Mouse (Mus musculus) MEL (cell line): ENCODE results near the gene Mrpl51. TPM values are rescaled to one million over a fixed set of nuclear protein-coding genes. Genes with fewer than 3 reads are reported as not detected.

Experiments used
- DNase-seq: peaks from one replicate; pipeline ENCODE4 v3.0.0; 2011; ENCODE audit warnings: low read depth, low spot score
- H3K27ac ChIP-seq: 2 replicates; pipeline ENCODE4 v1.5.1; 2012; ENCODE audit warnings: low read depth, mild to moderate bottlenecking, control low read depth, low read length, moderate library complexity; ENCODE audit not compliant: control insufficient read depth
- H3K27me3 ChIP-seq, 2 experiments: fragments of 150-350 bp in 1 of 2; sonication (generic) in 1 of 2; 2 replicates each; pipeline ENCODE4 v1.6.1; 2012; ENCODE audit warnings: low read length in 2 of 2, mild to moderate bottlenecking in 2 of 2, improper control_type of control experiment in 1 of 2, moderate library complexity in 1 of 2; ENCODE audit not compliant: insufficient read depth in 2 of 2, control insufficient read depth in 1 of 2
- H3K36me3 ChIP-seq, 2 experiments: 2 replicates each; pipeline ENCODE4 v1.6.1; 2012 to 2014; ENCODE audit warnings: low read length in 2 of 2, improper control_type of control experiment in 1 of 2, inconsistent platforms in 1 of 2, mild to moderate bottlenecking in 1 of 2; ENCODE audit not compliant: insufficient read depth in 2 of 2, control insufficient read depth in 1 of 2
- H3K4me1 ChIP-seq, 2 experiments: fragments of 150-350 bp in 1 of 2; sonication (generic) in 1 of 2; 2 replicates each; pipeline ENCODE4 v1.6.1; 2012; ENCODE audit warnings: low read length in 2 of 2, improper control_type of control experiment in 1 of 2, mild to moderate bottlenecking in 1 of 2; ENCODE audit not compliant: insufficient read depth in 2 of 2, control insufficient read depth in 1 of 2
- H3K4me3 ChIP-seq, 2 experiments: fragments of 150-350 bp in 1 of 2; sonication (generic) in 1 of 2; 2 replicates each; pipeline ENCODE4 v1.5.1; 2012; ENCODE audit warnings: low read depth in 2 of 2, low read length in 2 of 2, mild to moderate bottlenecking in 2 of 2, moderate library complexity in 2 of 2, control low read depth in 1 of 2, improper control_type of control experiment in 1 of 2; ENCODE audit not compliant: control insufficient read depth in 1 of 2, insufficient read depth in 1 of 2
- H3K79me2 ChIP-seq: 2 replicates; pipeline ENCODE4 v1.6.1; 2012; ENCODE audit warnings: mild to moderate bottlenecking, low read length, moderate library complexity; ENCODE audit not compliant: control insufficient read depth, poor library complexity, insufficient read depth
- H3K9ac ChIP-seq: 2 replicates; pipeline ENCODE4 v1.6.1; 2012; ENCODE audit warnings: low read depth, mild to moderate bottlenecking, control low read depth, low read length, moderate library complexity; ENCODE audit not compliant: control insufficient read depth, poor library complexity, severe bottlenecking
- H3K9me3 ChIP-seq: fragments of 150-350 bp; sonication (generic); replicated peaks from 2 replicates; pipeline ENCODE4 v1.6.1; 2012; ENCODE audit warnings: mild to moderate bottlenecking, low read length, improper control_type of control experiment, moderate library complexity; ENCODE audit not compliant: insufficient read depth
- BHLHE40 ChIP-seq: IDR thresholded peaks from 2 replicates; pipeline ENCODE4 v1.6.1; 2012; ENCODE audit warnings: low read depth, mild to moderate bottlenecking, inconsistent platforms, low read length, improper control_type of control experiment, borderline replicate concordance
- CHD1 ChIP-seq: IDR thresholded peaks from 2 replicates; pipeline ENCODE4 v1.6.1; 2012; ENCODE audit warnings: low read depth, mild to moderate bottlenecking, inconsistent platforms, low read length, improper control_type of control experiment
- CHD2 ChIP-seq: IDR thresholded peaks from 2 replicates; pipeline ENCODE4 v1.6.1; 2011; ENCODE audit warnings: low read length, improper control_type of control experiment
- CTCF ChIP-seq, 3 experiments: IDR thresholded peaks in 2 of 3; conservative IDR thresholded peaks in 1 of 3; 2 replicates each; pipeline ENCODE4 v1.5.1; 2011 to 2012; ENCODE audit warnings: low read length in 3 of 3, low read depth in 2 of 3, mild to moderate bottlenecking in 2 of 3, improper control_type of control experiment in 1 of 3, inconsistent platforms in 1 of 3, mixed read lengths in 1 of 3, moderate library complexity in 1 of 3; ENCODE audit not compliant: control insufficient read depth in 1 of 3, insufficient read depth in 1 of 3, poor library complexity in 1 of 3, severe bottlenecking in 1 of 3
- E2F4 ChIP-seq: IDR thresholded peaks from 2 replicates; pipeline ENCODE4 v1.6.1; 2011; ENCODE audit warnings: low read depth, low read length, improper control_type of control experiment, borderline replicate concordance
- ELF1 ChIP-seq: IDR thresholded peaks from 2 replicates; pipeline ENCODE4 v1.6.1; 2014; ENCODE audit warnings: low read depth, mild to moderate bottlenecking, inconsistent platforms, low read length, improper control_type of control experiment, moderate library complexity
- EP300 ChIP-seq, 2 experiments: IDR thresholded peaks; 2 replicates each; pipeline ENCODE4 v1.6.1; 2011; ENCODE audit warnings: improper control_type of control experiment in 2 of 2, low read length in 2 of 2, low read depth in 1 of 2, mild to moderate bottlenecking in 1 of 2
- ETS1 ChIP-seq: IDR thresholded peaks from 2 replicates; pipeline ENCODE4 v1.6.1; 2012; ENCODE audit warnings: low read depth, mild to moderate bottlenecking, inconsistent platforms, low read length, improper control_type of control experiment, moderate library complexity
- GABPA ChIP-seq: IDR thresholded peaks from 2 replicates; pipeline ENCODE4 v1.6.1; 2012; ENCODE audit warnings: low read depth, mild to moderate bottlenecking, inconsistent platforms, low read length, improper control_type of control experiment, moderate library complexity
- GATA1 ChIP-seq: IDR thresholded peaks from 2 replicates; pipeline ENCODE4 v1.6.1; 2011; ENCODE audit warnings: low read depth, low read length, improper control_type of control experiment
- HCFC1 ChIP-seq: IDR thresholded peaks from 2 replicates; pipeline ENCODE4 v1.6.1; 2012; ENCODE audit warnings: low read depth, mild to moderate bottlenecking, inconsistent platforms, low read length, improper control_type of control experiment, moderate library complexity
- JUND ChIP-seq: IDR thresholded peaks from 2 replicates; pipeline ENCODE4 v1.6.1; 2011; ENCODE audit warnings: low read depth, mild to moderate bottlenecking, improper control_type of control experiment, low read length
- KAT2A ChIP-seq: conservative IDR thresholded peaks from 2 replicates; pipeline ENCODE4 v1.6.1; 2012; ENCODE audit warnings: low read depth, low read length, improper control_type of control experiment, inconsistent platforms
- MAFK ChIP-seq: IDR thresholded peaks from 2 replicates; pipeline ENCODE4 v1.6.1; 2011; ENCODE audit warnings: low read depth, mild to moderate bottlenecking, low read length, improper control_type of control experiment, borderline replicate concordance
- MAX ChIP-seq: IDR thresholded peaks from 2 replicates; pipeline ENCODE4 v1.6.1; 2011; ENCODE audit warnings: low read length, improper control_type of control experiment
- MAZ ChIP-seq: IDR thresholded peaks from 2 replicates; pipeline ENCODE4 v1.6.1; 2012; ENCODE audit warnings: low read depth, mild to moderate bottlenecking, inconsistent platforms, low read length, improper control_type of control experiment
- MEF2A ChIP-seq: IDR thresholded peaks from 2 replicates; pipeline ENCODE4 v1.6.1; 2014; ENCODE audit warnings: low read depth, mild to moderate bottlenecking, inconsistent platforms, low read length, improper control_type of control experiment; ENCODE audit not compliant: poor library complexity, insufficient replicate concordance, severe bottlenecking; ENCODE audit errors: extremely low read depth
- MXI1 ChIP-seq: IDR thresholded peaks from 2 replicates; pipeline ENCODE4 v1.6.1; 2011; ENCODE audit warnings: mild to moderate bottlenecking, low read depth, low read length, improper control_type of control experiment
- MYB ChIP-seq: IDR thresholded peaks from 2 replicates; pipeline ENCODE4 v1.6.1; 2011; ENCODE audit warnings: mild to moderate bottlenecking, low read depth, low read length, improper control_type of control experiment
- MYC ChIP-seq: IDR thresholded peaks from 2 replicates; pipeline ENCODE4 v1.6.1; 2011; ENCODE audit warnings: low read depth, mild to moderate bottlenecking, low read length, improper control_type of control experiment, moderate library complexity
- NRF1 ChIP-seq: IDR thresholded peaks from 2 replicates; pipeline ENCODE4 v1.6.1; 2014; ENCODE audit warnings: low read depth, mild to moderate bottlenecking, inconsistent platforms, low read length, improper control_type of control experiment, moderate library complexity; ENCODE audit not compliant: poor library complexity, insufficient read depth, severe bottlenecking
- POLR2A ChIP-seq, 2 experiments: IDR thresholded peaks; 2 replicates each; pipeline ENCODE4 v1.6.1; 2011 to 2012; ENCODE audit warnings: low read length in 2 of 2, mild to moderate bottlenecking in 2 of 2, control low read depth in 1 of 2, improper control_type of control experiment in 1 of 2, low read depth in 1 of 2, moderate library complexity in 1 of 2; ENCODE audit not compliant: control insufficient read depth in 1 of 2, insufficient read depth in 1 of 2, poor library complexity in 1 of 2
- POLR2AphosphoS2 ChIP-seq: IDR thresholded peaks from 2 replicates; pipeline ENCODE4 v1.6.1; 2011; ENCODE audit warnings: low read length, improper control_type of control experiment
- POLR2AphosphoS5 ChIP-seq: IDR thresholded peaks from 2 replicates; pipeline ENCODE4 v1.6.1; 2012; ENCODE audit warnings: low read depth, borderline replicate concordance, mild to moderate bottlenecking, inconsistent platforms, low read length, moderate library complexity, mixed read lengths
- RAD21 ChIP-seq: IDR thresholded peaks from 2 replicates; pipeline ENCODE4 v1.6.1; 2011; ENCODE audit warnings: mild to moderate bottlenecking, low read depth, low read length, improper control_type of control experiment
- RCOR1 ChIP-seq: IDR thresholded peaks from 2 replicates; pipeline ENCODE4 v1.6.1; 2012; ENCODE audit warnings: low read depth, mild to moderate bottlenecking, inconsistent platforms, low read length, improper control_type of control experiment
- SIN3A ChIP-seq: IDR thresholded peaks from 2 replicates; pipeline ENCODE4 v1.6.1; 2012; ENCODE audit warnings: low read length, improper control_type of control experiment, inconsistent platforms
- SMC3 ChIP-seq: IDR thresholded peaks from 2 replicates; pipeline ENCODE4 v1.6.1; 2011; ENCODE audit warnings: low read depth, low read length, improper control_type of control experiment
- TBP ChIP-seq: IDR thresholded peaks from 2 replicates; pipeline ENCODE4 v1.8.0; 2011; ENCODE audit warnings: low read depth, low read length, improper control_type of control experiment
- TCF12 ChIP-seq: IDR thresholded peaks from 2 replicates; pipeline ENCODE4 v1.6.1; 2014; ENCODE audit warnings: low read depth, mild to moderate bottlenecking, inconsistent platforms, low read length, improper control_type of control experiment, moderate library complexity
- UBTF ChIP-seq: IDR thresholded peaks from 2 replicates; pipeline ENCODE4 v1.6.1; 2012; ENCODE audit warnings: low read depth, mild to moderate bottlenecking, inconsistent platforms, low read length, improper control_type of control experiment, moderate library complexity, borderline replicate concordance; ENCODE audit not compliant: insufficient read depth
- USF1 ChIP-seq: IDR thresholded peaks from 2 replicates; pipeline ENCODE4 v1.6.1; 2014; ENCODE audit warnings: low read depth, mild to moderate bottlenecking, inconsistent platforms, low read length, improper control_type of control experiment, moderate library complexity
- ZKSCAN1 ChIP-seq: IDR thresholded peaks from 2 replicates; pipeline ENCODE4 v1.6.1; 2012; ENCODE audit warnings: low read depth, mild to moderate bottlenecking, inconsistent platforms, low read length, improper control_type of control experiment, moderate library complexity
- ZMIZ1 ChIP-seq: IDR thresholded peaks from 2 replicates; pipeline ENCODE4 v1.6.1; 2012; ENCODE audit warnings: low read depth, mild to moderate bottlenecking, inconsistent platforms, low read length, improper control_type of control experiment, moderate library complexity
- ZNF384 ChIP-seq: IDR thresholded peaks from 2 replicates; pipeline ENCODE4 v1.6.1; 2012; ENCODE audit warnings: low read depth, mild to moderate bottlenecking, inconsistent platforms, low read length, improper control_type of control experiment
- polyA plus RNA-seq, 2 experiments: library from polyadenylated mRNA; stranded (reverse) in 1 of 2; unstranded in 1 of 2; fragments of >175 nt in 1 of 2; fragments of >200 nt in 1 of 2; gene quantifications; 2 replicates each; pipeline versions ENCODE4 v1.2.1 to v1.2.4; 2012; ENCODE audit warnings: low replicate concordance in 2 of 2, low read depth in 1 of 2; ENCODE audit not compliant: insufficient read length in 2 of 2, insufficient read depth in 1 of 2, missing spikeins in 1 of 2
- total RNA-seq: library from RNA; depleted of rRNA; stranded (reverse); fragments of 300-350 nt; gene quantifications from 2 replicates; pipeline ENCODE4 v1.2.3, GENCODE M21; 2012

Mrpl51 gene
- total and polyA plus RNA-seq, 3 experiments = 251 to 286 TPM; not detected in 1

DNA sequence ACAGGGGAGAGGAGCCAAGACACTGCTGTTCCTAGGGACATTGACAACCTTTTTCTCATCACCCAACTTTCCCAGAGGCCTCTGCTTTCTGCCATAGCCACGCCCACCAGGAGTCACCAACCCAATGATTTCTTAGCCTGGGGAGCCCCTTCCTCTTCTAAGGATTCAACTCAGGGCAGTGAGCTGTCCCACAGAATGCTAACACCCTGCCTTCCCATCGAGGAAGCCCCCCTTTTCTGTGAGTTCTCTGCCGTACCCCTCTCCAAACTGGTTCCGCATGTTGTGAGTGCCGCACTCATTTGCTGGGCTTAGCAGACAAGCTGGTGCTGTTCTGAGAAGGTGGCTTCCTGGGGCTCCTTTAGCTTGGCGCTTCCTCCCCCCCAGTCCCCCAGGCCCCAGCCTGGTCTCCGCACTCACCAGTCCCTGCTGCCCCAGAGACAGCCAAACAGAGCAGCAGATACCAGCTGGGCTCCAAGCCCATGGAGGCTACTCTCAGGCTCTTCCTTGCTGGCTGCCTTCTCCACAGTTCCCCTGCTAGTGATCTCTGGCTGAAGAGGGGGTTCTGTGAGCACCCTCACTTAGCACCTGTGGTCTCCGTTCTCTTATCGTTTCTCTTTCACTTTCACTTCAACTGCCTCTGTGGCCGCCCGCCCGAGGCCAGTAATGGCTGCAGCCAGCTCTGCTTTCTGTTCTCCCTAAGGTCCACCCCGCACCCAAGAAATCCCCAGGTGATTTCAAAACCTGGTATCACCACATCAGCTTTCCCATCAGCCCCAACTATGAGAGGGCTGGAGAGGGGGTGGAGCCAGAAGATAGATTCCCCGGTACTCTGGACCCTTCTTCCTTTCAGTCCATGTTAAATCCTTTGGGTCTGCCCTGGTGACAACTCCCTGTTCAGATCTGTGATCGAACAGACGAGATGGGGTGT lies 39.8 kb downstream of the Mrpl51 start, which contains the start of gene Tapbpl:
Gene Tapbpl (minus strand): TSS at position 744 of the 928 bp plus-strand sequence.
- Histone ChIP-seq H3K4me3 (peak within 1 kb of the TSS; percentile 84 to 89), H3K79me2 (peaks cover 4% of the 10 kb centered on the region; the same call in 1 of the 2 replicates), H3K4me1 (peaks cover 3 to 17% of the 10 kb centered on the region in 2 experiments; a peak in 3 of 4 replicates), H3K27ac (peak within 1 kb of the TSS; percentile 70), H3K9ac (peak within 1 kb of the TSS; percentile 85), H3K36me3 (peaks cover 0 to 9% of the 10 kb centered on the region in 2 experiments; a peak in 2 of 4 replicates), H3K9me3 (no peaks in the 10 kb centered on the region), H3K27me3 (no peaks in the 10 kb centered on the region)
- DNase-seq = peak; percentile 85
- TF ChIP-seq NRF1 (no peak), SMC3 (no peak), POLR2AphosphoS2 (peak; percentile 84), ETS1 (peak; percentile 68), GABPA (no peak), ZNF384 (no peak), MYC (no peak), MYB (no peak), CHD2 (no peak), UBTF (0 out of 2 replicates have a peak, but pooled peaks have one; percentile 11), JUND (no peak), CTCF (IDR thresholded peaks at IDR 0.05 in 2 of 3, conservative IDR thresholded peaks at IDR 0.05 in 1 of 3; ENCODE audit: control insufficient read depth in 1 of 3, insufficient read depth in 1 of 3, low read depth in 2 of 3, low read length in 3 of 3, poor library complexity in 1 of 3, severe bottlenecking in 1 of 3) (no peak), MAFK (no peak), CHD1 (peak; percentile 83; the same call in 1 of the 2 replicates), USF1 (no peak), MAZ (peak; percentile 32), MEF2A (no peak), TBP (no peak), ELF1 (no peak), EP300 (IDR thresholded peaks at IDR 0.05; ENCODE audit: low read depth in 1 of 2, low read length in 2 of 2) (peak in 1 of 2 experiments; percentile 9; a peak in 1 of 4 replicates), MXI1 (peak; percentile 50; the same call in 1 of the 2 replicates), GATA1 (no peak), E2F4 (no peak), ZMIZ1 (peak; percentile 65), BHLHE40 (no peak), POLR2A (IDR thresholded peaks at IDR 0.05; ENCODE audit: control insufficient read depth in 1 of 2, insufficient read depth in 1 of 2, low read depth in 1 of 2, low read length in 2 of 2, poor library complexity in 1 of 2) (peak; percentile 44 to 73), SIN3A (no peak; the same call in none of the 2 replicates), TCF12 (no peak), MAX (0 out of 2 replicates have a peak, but pooled peaks have one; percentile 28), ZKSCAN1 (no peak), RAD21 (no peak), RCOR1 (no peak), HCFC1 (peak; percentile 41; the same call in 1 of the 2 replicates), POLR2AphosphoS5 (no peak), KAT2A (no peak)
